Mouse (Mus musculus): ENCODE data around the gene Focad. TPM values are rescaled to one million over a fixed set of nuclear protein-coding genes. Genes with fewer than 3 reads are reported as not detected.

The Focad gene
- polyA plus RNA-seq, 1 experiment from 2014 or later = 20.8 TPM

- ATAC-seq (ENCODE audit: insufficient read depth) (no peak), DNase-seq (no peak)
- TF ChIP-seq CTCF (IDR thresholded peaks at IDR 0.05; ENCODE audit: low read depth) = no peak
- Histone ChIP-seq H3K27me3 (ENCODE audit: insufficient read depth, low read length) (no peaks in the 10 kb centered on the region), H3K36me3 (ENCODE audit: insufficient read depth) (no peaks in the 10 kb centered on the region), H3K4me3 (ENCODE audit: low read depth, low read length) (no peak overlapping the region), H3K9me3 (ENCODE audit: low read depth, low read length) (no peaks in the 10 kb centered on the region), H3K9ac (no peak overlapping the region), H3K4me2 (no peak overlapping the region), H3K4me1 (ENCODE audit: insufficient read depth) (no peaks in the 10 kb centered on the region), H3K27ac (ENCODE audit: low read depth) (no peak overlapping the region)
- WGBS = 87% methylated on average over 1 of the region's 1 CpGs
Measured at GRCm38 (mm10) chr4:88450087-88450765, 355.8 kb downstream of the Focad start.

DNA sequence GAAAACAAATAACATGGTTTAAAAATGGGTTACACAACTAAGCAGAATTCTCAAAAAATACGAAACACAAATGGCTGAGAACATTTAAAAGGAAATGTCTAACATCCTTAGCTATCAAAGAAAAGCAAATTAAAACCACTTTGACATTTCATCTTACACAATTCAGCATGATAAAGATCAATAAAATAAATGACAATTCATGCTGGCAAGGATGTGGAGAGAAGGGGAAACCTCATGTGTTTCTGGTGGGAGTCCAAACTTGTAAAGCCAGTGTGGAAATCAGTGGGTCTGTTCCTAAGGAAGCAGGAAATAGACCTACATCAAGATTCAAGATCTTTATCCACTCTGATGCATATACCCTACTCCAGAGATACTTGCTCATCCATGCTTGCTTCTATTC, 363.7 kb downstream of the Focad start:
- ATAC-seq (ENCODE audit: insufficient read depth) = no peak
- TF ChIP-seq CTCF (IDR thresholded peaks at IDR 0.05; ENCODE audit: low read depth) = no peak
- 88% methylated on average over 1 of the region's 1 CpGs for WGBS

GRCm38 (mm10) chr4:88458673-88459072, 364.2 kb downstream of the Focad start:
- Histone ChIP-seq H3K27me3 (ENCODE audit: insufficient read depth, low read length) (no peaks in the 10 kb centered on the region), H3K36me3 (ENCODE audit: insufficient read depth) (no peaks in the 10 kb centered on the region), H3K4me3 (ENCODE audit: low read depth, low read length) (no peak overlapping the region), H3K4me1 (ENCODE audit: insufficient read depth) (no peaks in the 10 kb centered on the region), H3K9me3 (ENCODE audit: low read depth, low read length) (no peaks in the 10 kb centered on the region), H3K4me2 (no peak overlapping the region), H3K9ac (no peak overlapping the region), H3K27ac (ENCODE audit: low read depth) (no peak overlapping the region)
- no peak for DNase-seq
- no peak for ATAC-seq (ENCODE audit: insufficient read depth)
- TF ChIP-seq CTCF (IDR thresholded peaks at IDR 0.05; ENCODE audit: low read depth) = no peak
- 65% methylated on average over 2 of the region's 2 CpGs for WGBS

More for the DNA sequence above, 363.7 kb downstream of the Focad start:
- Histone ChIP-seq H3K4me3 (ENCODE audit: low read depth, low read length) (no peak overlapping the region), H3K27ac (ENCODE audit: low read depth) (no peak overlapping the region), H3K36me3 (ENCODE audit: insufficient read depth) (no peaks in the 10 kb centered on the region), H3K9ac (no peak overlapping the region), H3K27me3 (ENCODE audit: insufficient read depth, low read length) (no peaks in the 10 kb centered on the region), H3K9me3 (ENCODE audit: low read depth, low read length) (no peaks in the 10 kb centered on the region), H3K4me2 (no peak overlapping the region), H3K4me1 (ENCODE audit: insufficient read depth) (no peaks in the 10 kb centered on the region)
- no peak for DNase-seq

MicroRNAs encoded within 50 kb of the gene (microRNA counts, 519-probe panel; counts per million panel counts)
- 30.5 counts per million for microRNA mmu-miR-491

Small RNA genes lying within 50 kb of the gene (microRNA-seq; reads per million reads assigned to microRNA genes)
- gene Mir491 (ENCODE audit: borderline number of aligned reads) = 4.3 reads per million, percentile 15 among the genes with 10 or more reads in this experiment

Other genes with a start within 250 kb of the Focad start
- 43.6 and 44.1 TPM in 2 replicates for gene Mllt3, start 61.3 kb upstream of the Focad start, polyA plus RNA-seq (2014; fragmentation: Nextera tagmentation; extraction: Ambion mirVana)

Data from lung, embryonic 14.5 days (tissue).